Mouse (Mus musculus) embryonic facial prominence, embryonic 15.5 days (tissue): ENCODE measurements around the gene Pam. TPM values are rescaled to one million over a fixed set of nuclear protein-coding genes. Genes with fewer than 3 reads are reported as not detected.

Experiments
- ATAC-seq: fragments of 200-750 bp; cut with Nextera tagmentation; 2 replicates; pipeline ENCODE4 v1.8.0; 2017; ENCODE audit warnings: low read depth, moderate TSS enrichment; ENCODE audit not compliant: insufficient number of reproducible peaks, low FRiP score, low TSS enrichment
- H3K27ac ChIP-seq: fragments of 300-500 bp; sonication (generic); replicated peaks from 2 replicates; pipeline ENCODE4 v1.5.1; 2015; ENCODE audit warnings: mild to moderate bottlenecking, inconsistent platforms
- H3K27me3 ChIP-seq: fragments of 300-500 bp; sonication (generic); 2 replicates; pipeline ENCODE4 v1.6.1; 2015; ENCODE audit warnings: inconsistent platforms
- H3K36me3 ChIP-seq: fragments of 300-500 bp; sonication (generic); 2 replicates; pipeline ENCODE4 v1.6.1; 2015; ENCODE audit warnings: mild to moderate bottlenecking, inconsistent platforms
- H3K4me1 ChIP-seq: fragments of 300-500 bp; sonication (generic); 2 replicates; pipeline ENCODE4 v1.6.1; 2015; ENCODE audit warnings: inconsistent platforms
- H3K4me2 ChIP-seq: fragments of 300-500 bp; sonication (generic); replicated peaks from 2 replicates; pipeline ENCODE4 v1.6.1; 2015; ENCODE audit warnings: mild to moderate bottlenecking, inconsistent platforms
- H3K4me3 ChIP-seq: fragments of 300-500 bp; sonication (generic); replicated peaks from 2 replicates; pipeline ENCODE4 v1.5.1; 2015; ENCODE audit warnings: mild to moderate bottlenecking, inconsistent platforms
- H3K9ac ChIP-seq: fragments of 300-500 bp; sonication (generic); 2 replicates; pipeline ENCODE4 v1.6.1; 2015; ENCODE audit warnings: inconsistent platforms
- H3K9me3 ChIP-seq: fragments of 300-500 bp; sonication (generic); replicated peaks from 2 replicates; pipeline ENCODE4 v1.6.1; 2016; ENCODE audit warnings: inconsistent platforms
- WGBS: fragments of 180-500 bp; shearing (Covaris S2); methylation state at CpG from one replicate; pipeline ENCODE4 v1.1.7; 2015; 5-methylcytosine and 5-hydroxymethylcytosine counted together
- polyA plus RNA-seq: library from polyadenylated mRNA; unstranded; fragments of >200 nt; fragmentation: Nextera tagmentation; extraction: Ambion mirVana; gene quantifications from 2 replicates; pipeline ENCODE4 v1.2.1, GENCODE M21; 2015

The Pam gene
- polyA plus RNA-seq, 1 experiment from 2014 or later: 54.5 TPM

GRCm38 (mm10) chr1:98097957-98098729 is 2.7 kb upstream of the Pam start:
- Histone ChIP-seq H3K27me3 (no peaks in the 10 kb centered on the region), H3K4me3 (no peak overlapping the region), H3K9me3 (no peaks in the 10 kb centered on the region), H3K27ac (no peak overlapping the region), H3K36me3 (no peaks in the 10 kb centered on the region), H3K4me1 (peaks cover 11% of the 10 kb centered on the region), H3K9ac (no peak overlapping the region), H3K4me2 (no peak overlapping the region)
- 86% methylated on average over 11 of the region's 11 CpGs for WGBS
- no peak for ATAC-seq

- Histone ChIP-seq H3K4me2 (no peak overlapping the region), H3K27ac (no peak overlapping the region), H3K4me3 (no peak overlapping the region), H3K36me3 (no peaks in the 10 kb centered on the region), H3K9ac (no peak overlapping the region), H3K9me3 (no peaks in the 10 kb centered on the region), H3K4me1 (peaks cover 11% of the 10 kb centered on the region), H3K27me3 (no peaks in the 10 kb centered on the region)
- no peak for ATAC-seq
- 76% methylated on average over 1 of the region's 1 CpGs for WGBS
Observed at GRCm38 (mm10) chr1:98096396-98096935, 1.0 kb upstream of the Pam start.

- peaks cover 11% of the 10 kb centered on the region for H3K4me1 ChIP-seq
- H3K27ac ChIP-seq: 0 out of 2 replicates have a peak overlapping the region, but pooled peaks have one; percentile 85
- no peaks in the 10 kb centered on the region for H3K27me3 ChIP-seq
- WGBS: 30% methylated on average over 9 of the region's 9 CpGs
- H3K4me3 ChIP-seq: peak overlapping the region; percentile 80
- H3K9me3 ChIP-seq: no peaks in the 10 kb centered on the region
- H3K36me3 ChIP-seq: no peaks in the 10 kb centered on the region
- H3K4me2 ChIP-seq: peak overlapping the region; percentile 91
- ATAC-seq: no peak
- H3K9ac ChIP-seq: peak overlapping the region; percentile 62
Observed at GRCm38 (mm10) chr1:98095991-98096330, 515 bp upstream of the Pam start.

GRCm38 (mm10) chr1:98094811-98095245 is 618 bp downstream of the Pam start:
- Histone ChIP-seq H3K9me3 (no peaks in the 10 kb centered on the region), H3K4me2 (peak overlapping the region; percentile 91), H3K36me3 (no peaks in the 10 kb centered on the region), H3K4me1 (peaks cover 11% of the 10 kb centered on the region), H3K27me3 (no peaks in the 10 kb centered on the region), H3K27ac (peak overlapping the region; percentile 85), H3K4me3 (peak overlapping the region; percentile 80), H3K9ac (peak overlapping the region; percentile 62)
- ATAC-seq: peak; percentile 37; the same call in 1 of the 2 replicates
- 0% methylated on average over 20 of the region's 20 CpGs for WGBS

- Histone ChIP-seq H3K9ac (no peak overlapping the region), H3K36me3 (no peaks in the 10 kb centered on the region), H3K27me3 (no peaks in the 10 kb centered on the region), H3K4me3 (no peak overlapping the region), H3K4me2 (no peak overlapping the region), H3K27ac (no peak overlapping the region), H3K9me3 (no peaks in the 10 kb centered on the region), H3K4me1 (peaks cover 2% of the 10 kb centered on the region; the same call in 1 of the 2 replicates)
- ATAC-seq: no peak
- WGBS: 83% methylated on average over 5 of the region's 5 CpGs
Observed at GRCm38 (mm10) chr1:98089336-98089975, 6.0 kb downstream of the Pam start.

- no peaks in the 10 kb centered on the region for H3K27me3 ChIP-seq
- no peak overlapping the region for H3K9ac ChIP-seq
- H3K4me2 ChIP-seq: no peak overlapping the region
- no peak overlapping the region for H3K4me3 ChIP-seq
- H3K36me3 ChIP-seq: no peaks in the 10 kb centered on the region
- 57% methylated on average over 3 of the region's 3 CpGs for WGBS
- no peak overlapping the region for H3K27ac ChIP-seq
- H3K4me1 ChIP-seq: no peaks in the 10 kb centered on the region
- H3K9me3 ChIP-seq: no peaks in the 10 kb centered on the region
- no peak for ATAC-seq
Observed at GRCm38 (mm10) chr1:98086456-98086855, 9.0 kb downstream of the Pam start.

GRCm38 (mm10) chr1:98084596-98085274 is 10.7 kb downstream of the Pam start:
- Histone ChIP-seq H3K27ac (no peak overlapping the region), H3K9me3 (no peaks in the 10 kb centered on the region), H3K27me3 (no peaks in the 10 kb centered on the region), H3K9ac (no peak overlapping the region), H3K36me3 (no peaks in the 10 kb centered on the region), H3K4me1 (no peaks in the 10 kb centered on the region), H3K4me3 (no peak overlapping the region), H3K4me2 (no peak overlapping the region)
- no peak for ATAC-seq
- WGBS: 65% methylated on average over 13 of the region's 13 CpGs

GRCm38 (mm10) chr1:98083508-98083907 is 11.9 kb downstream of the Pam start:
- no peak overlapping the region for H3K9ac ChIP-seq
- no peak overlapping the region for H3K4me2 ChIP-seq
- no peak overlapping the region for H3K27ac ChIP-seq
- H3K9me3 ChIP-seq: no peaks in the 10 kb centered on the region
- no peak overlapping the region for H3K4me3 ChIP-seq
- H3K27me3 ChIP-seq: no peaks in the 10 kb centered on the region
- WGBS: 62% methylated on average over 3 of the region's 3 CpGs
- H3K36me3 ChIP-seq: no peaks in the 10 kb centered on the region
- ATAC-seq: no peak
- H3K4me1 ChIP-seq: no peaks in the 10 kb centered on the region

GRCm38 (mm10) chr1:98082988-98083387 is 12.5 kb downstream of the Pam start:
- Histone ChIP-seq H3K9ac (no peak overlapping the region), H3K4me2 (no peak overlapping the region), H3K9me3 (no peaks in the 10 kb centered on the region), H3K27me3 (no peaks in the 10 kb centered on the region), H3K36me3 (no peaks in the 10 kb centered on the region), H3K4me3 (no peak overlapping the region), H3K27ac (no peak overlapping the region), H3K4me1 (no peaks in the 10 kb centered on the region)
- ATAC-seq: no peak
- WGBS: 48% methylated on average over 6 of the region's 6 CpGs

GRCm38 (mm10) chr1:98080431-98080830 is 15.0 kb downstream of the Pam start:
- Histone ChIP-seq H3K27me3 (no peaks in the 10 kb centered on the region), H3K9ac (no peak overlapping the region), H3K27ac (no peak overlapping the region), H3K9me3 (no peaks in the 10 kb centered on the region), H3K4me2 (no peak overlapping the region), H3K4me1 (no peaks in the 10 kb centered on the region), H3K4me3 (no peak overlapping the region), H3K36me3 (no peaks in the 10 kb centered on the region)
- 65% methylated on average over 2 of the region's 2 CpGs for WGBS
- ATAC-seq: no peak

GRCm38 (mm10) chr1:98079640-98080039 is 15.8 kb downstream of the Pam start:
- WGBS: 57% methylated on average over 7 of the region's 7 CpGs
- Histone ChIP-seq H3K4me3 (no peak overlapping the region), H3K9ac (no peak overlapping the region), H3K9me3 (no peaks in the 10 kb centered on the region), H3K27ac (0 out of 2 replicates have a peak overlapping the region, but pooled peaks have one; percentile 34), H3K27me3 (no peaks in the 10 kb centered on the region), H3K4me2 (no peak overlapping the region), H3K36me3 (no peaks in the 10 kb centered on the region), H3K4me1 (no peaks in the 10 kb centered on the region)
- no peak for ATAC-seq
